Mouse (Mus musculus): Measurements from ENCODE around the gene Gm10309. TPM values are rescaled to one million over a fixed set of nuclear protein-coding genes. Genes with fewer than 3 reads are reported as not detected.

Gm10309 gene
- polyA plus RNA-seq, 1 experiment from 2014 or later, result 0.44 TPM

- H3K27ac ChIP-seq, result no peak overlapping the region; the same call in 1 of the 2 replicates
- 51% methylated on average over 5 of the region's 5 CpGs for WGBS
- no peak overlapping the region for H3K4me3 ChIP-seq
- no peak overlapping the region for H3K9ac ChIP-seq
- H3K27me3 ChIP-seq, result no peaks in the 10 kb centered on the region
- H3K36me3 ChIP-seq, result no peaks in the 10 kb centered on the region
- H3K4me1 ChIP-seq, result peaks cover 30% of the 10 kb centered on the region
- no peaks in the 10 kb centered on the region for H3K9me3 ChIP-seq
- H3K4me2 ChIP-seq, result no peak overlapping the region
- no peak for ATAC-seq (ENCODE audit: insufficient number of reproducible peaks, insufficient read depth, low FRiP score, low TSS enrichment, low read depth)
Observed at GRCm38 (mm10) chr17:86509871-86510270, 4.8 kb upstream of the Gm10309 start.

- no peaks in the 10 kb centered on the region for H3K27me3 ChIP-seq
- 87% methylated on average over 3 of the region's 3 CpGs for WGBS
Observed at GRCm38 (mm10) chr17:86508212-86508490, 3.1 kb upstream of the Gm10309 start.

GRCm38 (mm10) chr17:86507342-86508211, 2.5 kb upstream of the Gm10309 start:
- ATAC-seq (ENCODE audit: insufficient number of reproducible peaks, insufficient read depth, low FRiP score, low TSS enrichment, low read depth), result no peak
- Histone ChIP-seq H3K27ac (peak overlapping the region; percentile 52), H3K9ac (no peak overlapping the region), H3K36me3 (0 out of 2 replicates have a peak, but pooled peaks cover 3% of the 10 kb centered on the region), H3K4me3 (no peak overlapping the region), H3K4me1 (peaks cover 23% of the 10 kb centered on the region), H3K9me3 (no peaks in the 10 kb centered on the region), H3K4me2 (no peak overlapping the region), H3K27me3 (no peaks in the 10 kb centered on the region)
- 55% methylated on average over 19 of the region's 19 CpGs for WGBS

More at GRCm38 (mm10) chr17:86508212-86508490, 3.1 kb upstream of the Gm10309 start:
- no peak for ATAC-seq (ENCODE audit: insufficient number of reproducible peaks, insufficient read depth, low FRiP score, low TSS enrichment, low read depth)
- H3K4me2 ChIP-seq, result no peak overlapping the region
- H3K27ac ChIP-seq, result no peak overlapping the region
- peaks cover 23% of the 10 kb centered on the region for H3K4me1 ChIP-seq
- no peak overlapping the region for H3K9ac ChIP-seq
- H3K9me3 ChIP-seq, result no peaks in the 10 kb centered on the region
- H3K36me3 ChIP-seq, result no peaks in the 10 kb centered on the region
- no peak overlapping the region for H3K4me3 ChIP-seq

GRCm38 (mm10) chr17:86506881-86507280, 1.8 kb upstream of the Gm10309 start:
- H3K4me3 ChIP-seq, result no peak overlapping the region
- no peak for ATAC-seq (ENCODE audit: insufficient number of reproducible peaks, insufficient read depth, low FRiP score, low TSS enrichment, low read depth)
- H3K36me3 ChIP-seq, result 0 out of 2 replicates have a peak, but pooled peaks cover 3% of the 10 kb centered on the region
- H3K9ac ChIP-seq, result no peak overlapping the region
- no peaks in the 10 kb centered on the region for H3K27me3 ChIP-seq
- peak overlapping the region; percentile 52 for H3K27ac ChIP-seq
- no peak overlapping the region for H3K4me2 ChIP-seq
- peaks cover 23% of the 10 kb centered on the region for H3K4me1 ChIP-seq
- H3K9me3 ChIP-seq, result no peaks in the 10 kb centered on the region
- WGBS, result 59% methylated on average over 5 of the region's 5 CpGs

GRCm38 (mm10) chr17:86503208-86503897, 1.7 kb downstream of the Gm10309 start:
- Histone ChIP-seq H3K36me3 (0 out of 2 replicates have a peak, but pooled peaks cover 6% of the 10 kb centered on the region), H3K9ac (no peak overlapping the region), H3K4me1 (peaks cover 36% of the 10 kb centered on the region), H3K27ac (no peak overlapping the region), H3K9me3 (no peaks in the 10 kb centered on the region), H3K4me3 (no peak overlapping the region), H3K27me3 (no peaks in the 10 kb centered on the region), H3K4me2 (no peak overlapping the region)
- no peak for ATAC-seq (ENCODE audit: insufficient number of reproducible peaks, insufficient read depth, low FRiP score, low TSS enrichment, low read depth)
- WGBS, result 96% methylated on average over 9 of the region's 9 CpGs

GRCm38 (mm10) chr17:86501393-86501792, 3.6 kb downstream of the Gm10309 start:
- H3K4me1 ChIP-seq, result peaks cover 35% of the 10 kb centered on the region
- H3K27ac ChIP-seq, result no peak overlapping the region
- no peak overlapping the region for H3K9ac ChIP-seq
- no peak overlapping the region for H3K4me2 ChIP-seq
- no peaks in the 10 kb centered on the region for H3K27me3 ChIP-seq
- no peaks in the 10 kb centered on the region for H3K9me3 ChIP-seq
- ATAC-seq (ENCODE audit: insufficient number of reproducible peaks, insufficient read depth, low FRiP score, low TSS enrichment, low read depth), result no peak
- H3K36me3 ChIP-seq, result 0 out of 2 replicates have a peak, but pooled peaks cover 7% of the 10 kb centered on the region
- 92% methylated on average over 4 of the region's 4 CpGs for WGBS
- H3K4me3 ChIP-seq, result no peak overlapping the region

DNA sequence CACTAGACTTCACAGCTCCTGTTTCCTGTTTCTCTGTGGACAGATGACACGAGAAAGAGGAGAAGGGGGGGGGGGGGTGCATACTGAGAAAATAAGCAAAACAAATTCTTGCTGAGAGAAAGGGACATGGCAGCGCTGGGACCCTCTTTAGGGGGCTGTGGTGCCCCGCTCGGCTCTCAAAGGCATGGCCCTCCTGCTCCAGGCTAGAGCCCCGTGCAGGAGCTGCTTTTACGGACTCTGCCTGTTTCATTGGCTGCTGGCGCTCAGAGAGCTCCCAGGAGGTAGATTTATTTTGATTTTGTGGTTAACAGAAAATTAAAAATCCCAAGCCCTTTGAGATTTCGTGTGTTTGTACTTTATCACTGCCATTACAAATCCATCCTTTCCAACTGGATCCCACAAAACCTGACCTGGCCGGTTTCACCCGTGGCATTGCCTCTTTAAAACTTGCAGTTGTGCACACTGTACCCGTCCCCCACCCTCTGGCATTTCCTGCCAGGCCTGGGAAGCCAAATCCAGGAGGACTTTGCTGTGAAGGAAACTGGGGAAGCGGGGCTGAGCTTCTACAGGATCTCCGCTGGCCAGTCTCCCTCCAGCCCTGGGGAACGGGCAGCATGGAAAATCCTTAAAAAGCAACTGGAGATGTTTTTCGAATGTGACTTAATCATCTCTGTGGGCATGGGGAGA, 5.5 kb downstream of the Gm10309 start:
- peaks cover 35% of the 10 kb centered on the region for H3K4me1 ChIP-seq
- H3K9ac ChIP-seq, result peak overlapping the region; percentile 36; the same call in 1 of the 2 replicates

DNA sequence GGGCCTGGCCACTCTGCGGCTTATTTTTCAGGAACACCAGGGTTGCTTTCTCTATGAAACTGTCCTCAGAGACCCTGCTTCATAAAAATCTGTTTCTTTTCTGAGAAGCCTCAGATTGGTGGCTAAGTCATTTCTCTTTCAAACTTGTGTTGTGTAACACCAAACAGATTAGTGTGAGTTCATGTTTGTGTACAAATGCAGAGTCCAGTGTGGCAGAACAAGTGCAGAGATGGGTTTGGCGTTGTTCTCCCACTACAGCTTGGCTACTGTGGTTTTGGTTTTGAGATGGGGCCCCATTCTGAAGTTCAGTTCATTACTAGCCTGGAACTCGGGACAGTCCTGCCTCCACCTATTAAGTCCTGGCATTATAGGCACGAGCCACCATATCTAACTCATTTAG, 7.7 kb downstream of the Gm10309 start:
- no peaks in the 10 kb centered on the region for H3K27me3 ChIP-seq
- WGBS, result 67% methylated on average over 4 of the region's 4 CpGs
- 0 out of 2 replicates have a peak overlapping the region, but pooled peaks have one; percentile 28 for H3K27ac ChIP-seq
- H3K4me2 ChIP-seq, result no peak overlapping the region
- H3K9ac ChIP-seq, result no peak overlapping the region
- H3K9me3 ChIP-seq, result no peaks in the 10 kb centered on the region
- peaks cover 46% of the 10 kb centered on the region for H3K4me1 ChIP-seq
- ATAC-seq (ENCODE audit: insufficient number of reproducible peaks, insufficient read depth, low FRiP score, low TSS enrichment, low read depth), result no peak
- no peak overlapping the region for H3K4me3 ChIP-seq
- peaks cover 8% of the 10 kb centered on the region; the same call in 1 of the 2 replicates for H3K36me3 ChIP-seq

More for the DNA sequence above, 5.5 kb downstream of the Gm10309 start:
- no peak for ATAC-seq (ENCODE audit: insufficient number of reproducible peaks, insufficient read depth, low FRiP score, low TSS enrichment, low read depth)
- no peaks in the 10 kb centered on the region for H3K9me3 ChIP-seq
- H3K4me2 ChIP-seq, result peak overlapping the region; percentile 16
- H3K27ac ChIP-seq, result peak overlapping the region; percentile 80
- no peak overlapping the region for H3K4me3 ChIP-seq
- 0 out of 2 replicates have a peak, but pooled peaks cover 7% of the 10 kb centered on the region for H3K36me3 ChIP-seq
- WGBS, result 27% methylated on average over 15 of the region's 15 CpGs
- H3K27me3 ChIP-seq, result no peaks in the 10 kb centered on the region

- Histone ChIP-seq H3K27ac (no peak overlapping the region), H3K4me3 (no peak overlapping the region), H3K27me3 (no peaks in the 10 kb centered on the region), H3K9me3 (no peaks in the 10 kb centered on the region), H3K9ac (no peak overlapping the region), H3K4me1 (peaks cover 46% of the 10 kb centered on the region), H3K4me2 (no peak overlapping the region), H3K36me3 (peaks cover 11% of the 10 kb centered on the region; the same call in 1 of the 2 replicates)
- 82% methylated on average over 9 of the region's 9 CpGs for WGBS
- no peak for ATAC-seq (ENCODE audit: insufficient number of reproducible peaks, insufficient read depth, low FRiP score, low TSS enrichment, low read depth)
Observed at GRCm38 (mm10) chr17:86496123-86496771, 8.8 kb downstream of the Gm10309 start.

GRCm38 (mm10) chr17:86494895-86495294, 10.1 kb downstream of the Gm10309 start:
- Histone ChIP-seq H3K4me2 (no peak overlapping the region), H3K36me3 (peaks cover 18% of the 10 kb centered on the region; the same call in 1 of the 2 replicates), H3K9ac (no peak overlapping the region), H3K9me3 (no peaks in the 10 kb centered on the region), H3K4me3 (no peak overlapping the region), H3K4me1 (peaks cover 38% of the 10 kb centered on the region), H3K27ac (no peak overlapping the region), H3K27me3 (no peaks in the 10 kb centered on the region)
- ATAC-seq (ENCODE audit: insufficient number of reproducible peaks, insufficient read depth, low FRiP score, low TSS enrichment, low read depth), result no peak
- 68% methylated on average over 6 of the region's 6 CpGs for WGBS

DNA sequence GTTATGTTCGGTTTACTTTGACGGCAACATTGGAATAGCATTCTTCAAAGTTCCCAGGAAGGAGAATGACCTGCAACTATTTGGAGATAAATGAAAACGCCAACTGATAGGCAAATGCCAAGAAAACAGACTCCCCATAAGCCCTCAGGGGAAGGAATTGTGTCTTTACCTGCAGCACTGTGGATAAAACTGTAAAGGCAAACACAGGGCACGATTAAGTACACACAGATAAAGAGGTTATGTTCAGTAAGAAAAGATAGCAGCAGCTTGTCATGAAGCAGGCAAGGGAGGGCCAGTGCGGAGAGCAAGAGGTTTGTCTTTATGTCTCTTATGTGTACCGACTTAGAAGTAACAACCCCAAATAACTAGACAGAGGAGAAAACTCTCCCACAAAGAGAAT, 10.5 kb downstream of the Gm10309 start:
- no peak overlapping the region for H3K9ac ChIP-seq

More for the DNA sequence above, 10.5 kb downstream of the Gm10309 start:
- H3K36me3 ChIP-seq, result peaks cover 18% of the 10 kb centered on the region; the same call in 1 of the 2 replicates
- no peaks in the 10 kb centered on the region for H3K9me3 ChIP-seq
- H3K27ac ChIP-seq, result peak overlapping the region; percentile 55
- H3K4me2 ChIP-seq, result no peak overlapping the region
- 73% methylated on average over 6 of the region's 6 CpGs for WGBS
- no peak overlapping the region for H3K4me3 ChIP-seq
- no peaks in the 10 kb centered on the region for H3K27me3 ChIP-seq
- no peak for ATAC-seq (ENCODE audit: insufficient number of reproducible peaks, insufficient read depth, low FRiP score, low TSS enrichment, low read depth)
- H3K4me1 ChIP-seq, result peaks cover 34% of the 10 kb centered on the region

Data from embryonic facial prominence, embryonic 13.5 days (tissue).